Mouse (Mus musculus) embryonic facial prominence, embryonic 14.5 days (tissue): ENCODE measurements around the gene Erf. TPM values are rescaled to one million over a fixed set of nuclear protein-coding genes. Genes with fewer than 3 reads are reported as not detected.
A peak's percentile ranks its signal among the peaks of the same experiment; 100 is the strongest.

Experiments
- ATAC-seq: fragments of 200-750 bp; cut with Nextera tagmentation; 2 replicates; pipeline ENCODE4 v1.8.0; 2017; ENCODE audit warnings: low read depth, moderate number of reproducible peaks, moderate TSS enrichment
- DNase-seq: peaks from one replicate; pipeline ENCODE4 v3.0.0-alpha.2; 2015; ENCODE audit warnings: low spot score
- H3K27ac ChIP-seq: fragments of 300-500 bp; sonication (generic); replicated peaks from 2 replicates; pipeline ENCODE4 v1.5.1; 2014; ENCODE audit warnings: low read depth, mild to moderate bottlenecking, low read length, moderate library complexity
- H3K27me3 ChIP-seq: fragments of 300-500 bp; sonication (generic); replicated peaks from 2 replicates; pipeline ENCODE4 v1.6.1; 2014; ENCODE audit warnings: low read length; ENCODE audit not compliant: control insufficient read depth, insufficient read depth
- H3K36me3 ChIP-seq: fragments of 300-500 bp; sonication (generic); 2 replicates; pipeline ENCODE4 v1.6.1; 2014; ENCODE audit warnings: low read length, mixed read lengths; ENCODE audit not compliant: control insufficient read depth, insufficient read depth
- H3K4me1 ChIP-seq: fragments of 300-500 bp; sonication (generic); 2 replicates; pipeline ENCODE4 v1.6.1; 2014; ENCODE audit warnings: antibody characterized with exemption, low read length; ENCODE audit not compliant: control insufficient read depth, insufficient read depth
- H3K4me2 ChIP-seq: fragments of 300-500 bp; sonication (generic); 2 replicates; pipeline ENCODE4 v1.6.1; 2014; ENCODE audit warnings: low read depth, mild to moderate bottlenecking, low read length, moderate library complexity, mixed read lengths
- H3K4me3 ChIP-seq: fragments of 300-500 bp; sonication (generic); 2 replicates; pipeline ENCODE4 v1.5.1; 2014; ENCODE audit warnings: low read depth, mild to moderate bottlenecking, low read length
- H3K9ac ChIP-seq: fragments of 300-500 bp; sonication (generic); 2 replicates; pipeline ENCODE4 v1.6.1; 2014; ENCODE audit warnings: low read depth, mild to moderate bottlenecking, low read length, moderate library complexity, mixed read lengths
- H3K9me3 ChIP-seq: fragments of 300-500 bp; sonication (generic); 2 replicates; pipeline ENCODE4 v1.6.1; 2016; ENCODE audit warnings: low read length; ENCODE audit not compliant: control insufficient read depth
- WGBS: fragments of 180-500 bp; shearing (Covaris S2); extraction: QIAGEN DNeasy Blood & Tissue Kit; methylation state at CpG from one replicate; pipeline ENCODE4 v1.1.7; 2014; 5-methylcytosine and 5-hydroxymethylcytosine counted together
- polyA plus RNA-seq: library from polyadenylated mRNA; unstranded; fragments of >200 nt; fragmentation: Nextera tagmentation; extraction: Ambion mirVana; gene quantifications from 2 replicates; pipeline ENCODE4 v1.2.1, GENCODE M21; 2014

Gene Erf
- 23.3 and 26.0 TPM in 2 replicates for polyA plus RNA-seq

- 1% methylated on average over 32 of the region's 81 CpGs for WGBS
- H3K9ac ChIP-seq, result peak within 1 kb of the TSS; percentile 97
- DNase-seq, result peak; percentile 95
Observed at GRCm38 (mm10) chr7:25250141-25250972, at the start of gene Erf. TSS of gene Erf (minus strand) at chr7:25250761.

GRCm38 (mm10) chr7:25297454-25298325, 47.1 kb upstream of the Erf start, which contains the start of gene Pafah1b3:
TSS of gene Pafah1b3 (minus strand) at chr7:25297986.
- Histone ChIP-seq H3K4me3 (peak within 1 kb of the TSS; percentile 83), H3K9me3 (no peaks in the 10 kb centered on the region), H3K27me3 (no peaks in the 10 kb centered on the region), H3K4me1 (peaks cover 4% of the 10 kb centered on the region; the same call in 1 of the 2 replicates), H3K36me3 (peaks cover 35% of the 10 kb centered on the region), H3K9ac (peak within 1 kb of the TSS; percentile 87), H3K4me2 (peak within 1 kb of the TSS; percentile 64), H3K27ac (peak within 1 kb of the TSS; percentile 95)
- ATAC-seq, result peak; percentile 94
- DNase-seq, result peak; percentile 98
- under 1% methylated on average over 45 of the region's 52 CpGs for WGBS

More at GRCm38 (mm10) chr7:25250141-25250972, at the start of gene Erf:
- H3K4me1 ChIP-seq, result peaks cover 25% of the 10 kb centered on the region
- H3K9me3 ChIP-seq, result no peaks in the 10 kb centered on the region
- H3K27me3 ChIP-seq, result no peaks in the 10 kb centered on the region
- peak; percentile 81 for ATAC-seq
- H3K4me3 ChIP-seq, result peak within 1 kb of the TSS; percentile 93
- peak within 1 kb of the TSS; percentile 66 for H3K4me2 ChIP-seq
- peaks cover 12% of the 10 kb centered on the region for H3K36me3 ChIP-seq
- H3K27ac ChIP-seq, result peak within 1 kb of the TSS; percentile 99

- Histone ChIP-seq H3K9me3 (no peaks in the 10 kb centered on the region), H3K27me3 (no peaks in the 10 kb centered on the region), H3K36me3 (peaks cover 42% of the 10 kb centered on the region), H3K4me1 (peaks cover 4% of the 10 kb centered on the region; the same call in 1 of the 2 replicates), H3K4me3 (peak overlapping the region; percentile 83), H3K9ac (peak overlapping the region; percentile 87), H3K27ac (peak overlapping the region; percentile 95), H3K4me2 (peak overlapping the region; percentile 64)
- DNase-seq, result no peak
- ATAC-seq, result peak; percentile 21
- WGBS, result under 1% methylated on average over 19 of the region's 21 CpGs
Observed at GRCm38 (mm10) chr7:25296945-25297453, 46.4 kb upstream of the Erf start.

GRCm38 (mm10) chr7:25294960-25295722, 44.6 kb upstream of the Erf start:
- 88% methylated on average over 12 of the region's 12 CpGs for WGBS
- no peak overlapping the region; the same call in 1 of the 2 replicates for H3K4me2 ChIP-seq
- no peaks in the 10 kb centered on the region for H3K9me3 ChIP-seq
- ATAC-seq, result no peak
- peaks cover 61% of the 10 kb centered on the region for H3K36me3 ChIP-seq
- H3K27ac ChIP-seq, result no peak overlapping the region
- peaks cover 4% of the 10 kb centered on the region; the same call in 1 of the 2 replicates for H3K4me1 ChIP-seq
- no peaks in the 10 kb centered on the region for H3K27me3 ChIP-seq
- H3K4me3 ChIP-seq, result no peak overlapping the region
- no peak for DNase-seq
- H3K9ac ChIP-seq, result no peak overlapping the region

GRCm38 (mm10) chr7:25294495-25294894, 43.9 kb upstream of the Erf start:
- WGBS, result 88% methylated on average over 4 of the region's 4 CpGs
- ATAC-seq, result no peak
- Histone ChIP-seq H3K36me3 (peaks cover 67% of the 10 kb centered on the region), H3K4me1 (peaks cover 4% of the 10 kb centered on the region; the same call in 1 of the 2 replicates), H3K9me3 (peaks cover 4% of the 10 kb centered on the region; the same call in 1 of the 2 replicates), H3K4me3 (no peak overlapping the region), H3K27me3 (no peaks in the 10 kb centered on the region), H3K9ac (no peak overlapping the region), H3K27ac (no peak overlapping the region), H3K4me2 (no peak overlapping the region)
- DNase-seq, result no peak

GRCm38 (mm10) chr7:25293191-25293739, 42.7 kb upstream of the Erf start:
- Histone ChIP-seq H3K4me2 (no peak overlapping the region), H3K27me3 (no peaks in the 10 kb centered on the region), H3K4me3 (no peak overlapping the region), H3K9me3 (peaks cover 6% of the 10 kb centered on the region; the same call in 1 of the 2 replicates), H3K27ac (no peak overlapping the region), H3K36me3 (peaks cover 79% of the 10 kb centered on the region), H3K4me1 (peaks cover 4% of the 10 kb centered on the region; the same call in 1 of the 2 replicates), H3K9ac (no peak overlapping the region)
- 85% methylated on average over 8 of the region's 10 CpGs for WGBS
- no peak for DNase-seq
- no peak for ATAC-seq

GRCm38 (mm10) chr7:25292107-25292506, 41.5 kb upstream of the Erf start:
- WGBS, result 68% methylated on average over 7 of the region's 7 CpGs
- H3K4me1 ChIP-seq, result peaks cover 4% of the 10 kb centered on the region; the same call in 1 of the 2 replicates
- H3K9me3 ChIP-seq, result peaks cover 6% of the 10 kb centered on the region; the same call in 1 of the 2 replicates
- no peak for ATAC-seq
- DNase-seq, result no peak
- no peak overlapping the region for H3K4me2 ChIP-seq
- H3K27ac ChIP-seq, result no peak overlapping the region; the same call in 1 of the 2 replicates
- no peak overlapping the region for H3K4me3 ChIP-seq
- peaks cover 91% of the 10 kb centered on the region for H3K36me3 ChIP-seq
- 0 out of 2 replicates have a peak overlapping the region, but pooled peaks have one; percentile 16 for H3K9ac ChIP-seq
- H3K27me3 ChIP-seq, result no peaks in the 10 kb centered on the region
